Mouse (Mus musculus) urinary bladder, postnatal 4 days (tissue): ENCODE measurements around the gene Slfn2.
"Not testable (repeated sequence)": the region's sequence is repeated elsewhere in the genome, so short reads cannot be mapped to it uniquely, and the experiment has no call there.

Source experiments
- DNase-seq, 2 experiments: peaks; one replicate each; pipeline ENCODE4 v3.0.0; 2021 to 2022; ENCODE audit warnings: low spot score in 2 of 2

Slfn2 gene

GRCm38 (mm10) chr11:83064946-83065345 lies at the start of gene Slfn2:
Slfn2 (plus strand) TSS chr11:83065112.
- DNase-seq, result no peak

- no peak for DNase-seq
Measured at GRCm38 (mm10) chr11:83016093-83016492, 48.8 kb upstream of the Slfn2 start.

- not testable (repeated sequence) for DNase-seq
Measured at GRCm38 (mm10) chr11:83019561-83020519, 45.1 kb upstream of the Slfn2 start.

GRCm38 (mm10) chr11:83020621-83021020 lies 44.3 kb upstream of the Slfn2 start, which contains the start of gene Slfn8:
Slfn8 (minus strand) TSS chr11:83020810.
- DNase-seq, result no peak

GRCm38 (mm10) chr11:83038686-83039085 lies 26.2 kb upstream of the Slfn2 start:
- not testable (repeated sequence) for DNase-seq

GRCm38 (mm10) chr11:83039156-83039555 lies 25.8 kb upstream of the Slfn2 start:
- DNase-seq, result no peak

GRCm38 (mm10) chr11:83039796-83040195 lies 25.1 kb upstream of the Slfn2 start:
- no peak for DNase-seq

GRCm38 (mm10) chr11:83040325-83040724 lies 24.6 kb upstream of the Slfn2 start:
- no peak for DNase-seq

GRCm38 (mm10) chr11:83041000-83041399 lies 23.9 kb upstream of the Slfn2 start:
- DNase-seq, result no peak

GRCm38 (mm10) chr11:83043891-83044290 lies 21.0 kb upstream of the Slfn2 start:
- DNase-seq, result no peak

GRCm38 (mm10) chr11:83045642-83046041 lies 19.3 kb upstream of the Slfn2 start:
- no peak for DNase-seq

- peak in 1 of 2 experiments; percentile 69 for DNase-seq
Measured at GRCm38 (mm10) chr11:83057863-83058262, 7.0 kb upstream of the Slfn2 start.

GRCm38 (mm10) chr11:83060412-83061020 lies 4.4 kb upstream of the Slfn2 start:
- DNase-seq, result no peak

GRCm38 (mm10) chr11:83061806-83062205 lies 3.1 kb upstream of the Slfn2 start:
- DNase-seq, result peak in 1 of 2 experiments; percentile 7

GRCm38 (mm10) chr11:83063126-83063525 lies 1.8 kb upstream of the Slfn2 start:
- peak in 1 of 2 experiments; percentile 11 for DNase-seq

GRCm38 (mm10) chr11:83063941-83064349 lies 967 bp upstream of the Slfn2 start:
- DNase-seq, result peak in 1 of 2 experiments; percentile 13

- no peak for DNase-seq
Measured at GRCm38 (mm10) chr11:83065441-83066344, 781 bp downstream of the Slfn2 start.

GRCm38 (mm10) chr11:83066640-83067531 lies 2.0 kb downstream of the Slfn2 start:
- DNase-seq, result no peak

GRCm38 (mm10) chr11:83067982-83068694 lies 3.2 kb downstream of the Slfn2 start:
- DNase-seq, result no peak
